Mouse (Mus musculus): Measurements from ENCODE around the gene Pdzd11.

The Pdzd11 gene

DNA sequence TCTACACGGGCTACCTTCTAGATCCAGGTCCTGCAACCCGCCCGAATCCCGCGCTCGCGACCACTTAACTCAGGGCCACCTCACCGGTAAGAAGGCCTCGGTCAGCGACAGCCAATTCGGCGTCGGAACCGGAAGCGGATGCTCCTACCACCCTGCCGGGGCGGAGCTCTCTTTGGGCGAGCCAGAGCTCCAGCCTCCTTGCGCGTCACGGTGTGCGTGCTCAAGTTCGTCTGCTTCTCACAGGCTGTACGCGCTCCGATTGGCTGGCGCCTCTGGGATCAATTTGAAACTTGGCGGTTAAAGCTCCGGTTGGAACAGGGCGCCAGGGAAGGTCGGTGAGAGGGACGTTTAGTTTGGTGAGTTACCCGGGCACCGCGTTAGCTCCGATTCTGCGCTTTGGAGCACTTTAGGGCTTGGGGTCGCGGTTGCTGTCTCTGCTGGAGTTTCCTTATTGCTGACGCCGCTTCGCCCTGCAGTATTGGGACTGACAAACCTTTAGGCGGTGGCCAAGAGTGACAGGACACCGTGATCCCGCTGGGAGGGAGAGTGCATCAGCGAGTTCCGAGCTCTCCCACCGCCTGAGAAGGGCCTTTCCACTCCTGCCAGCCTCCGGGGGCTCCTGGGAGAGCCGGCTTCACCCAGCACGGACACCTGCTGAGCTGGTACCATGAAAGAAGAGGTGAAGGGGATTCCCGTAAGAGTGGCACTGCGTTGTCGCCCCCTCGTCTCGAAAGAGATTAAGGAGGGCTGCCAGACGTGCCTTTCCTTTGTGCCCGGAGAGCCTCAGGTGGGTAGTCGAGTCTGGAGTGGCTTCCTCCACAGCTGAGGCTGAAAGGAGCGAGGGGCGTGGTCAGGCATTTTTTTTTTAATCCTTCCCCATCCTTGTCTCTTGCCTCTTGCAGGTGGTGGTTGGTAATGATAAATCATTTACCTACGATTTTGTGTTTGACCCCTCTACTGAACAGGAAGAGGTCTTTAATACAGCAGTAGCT lies at the start of gene Pdzd11:
TSS of gene Pdzd11 (minus strand) at position 767 of the 992 bp plus-strand sequence.
- DNase-seq (ENCODE audit: low spot score in 2 of 2) = peak; percentile 75 to 85

DNA sequence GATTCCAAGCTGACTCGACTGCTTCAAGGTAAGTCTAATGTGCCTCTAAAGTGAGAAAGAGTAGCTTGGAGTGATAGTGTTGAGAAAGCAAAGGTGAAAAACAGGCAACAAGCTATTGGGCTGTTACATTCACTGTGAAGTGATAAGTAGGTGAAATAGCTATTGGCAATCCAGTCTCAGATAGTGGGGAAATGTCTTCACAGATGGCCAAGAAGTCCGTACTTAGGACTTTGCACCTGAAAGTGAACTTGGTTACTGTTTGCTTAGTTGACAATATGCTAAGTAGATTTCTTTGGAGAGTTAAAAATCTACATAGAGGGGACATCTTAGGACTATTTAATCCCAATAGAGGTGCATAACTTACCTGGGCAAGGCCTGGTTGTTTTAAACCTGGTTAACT lies 38.5 kb upstream of the Pdzd11 start:
- no peak for DNase-seq (ENCODE audit: low spot score in 2 of 2)

DNA sequence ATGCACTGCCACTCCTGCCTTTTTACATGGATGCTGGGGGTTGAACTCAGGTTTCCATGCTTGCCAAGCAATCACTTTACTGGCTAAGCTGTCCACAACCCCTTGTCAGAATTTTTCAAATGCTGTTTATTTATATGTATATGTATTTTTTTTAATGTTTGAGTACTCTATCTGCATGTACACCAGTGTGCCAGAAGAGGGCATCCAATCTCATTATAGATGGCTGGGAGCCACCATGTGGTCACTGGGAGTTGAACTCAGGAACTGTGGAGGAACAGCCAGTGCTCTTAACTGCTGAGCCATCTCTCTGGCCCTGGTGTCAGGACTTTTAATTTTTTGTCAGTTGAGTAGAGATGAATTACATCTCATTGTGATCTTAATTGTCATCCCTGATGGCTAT lies 26.5 kb upstream of the Pdzd11 start:
- DNase-seq (ENCODE audit: low spot score in 2 of 2) = no peak

DNA sequence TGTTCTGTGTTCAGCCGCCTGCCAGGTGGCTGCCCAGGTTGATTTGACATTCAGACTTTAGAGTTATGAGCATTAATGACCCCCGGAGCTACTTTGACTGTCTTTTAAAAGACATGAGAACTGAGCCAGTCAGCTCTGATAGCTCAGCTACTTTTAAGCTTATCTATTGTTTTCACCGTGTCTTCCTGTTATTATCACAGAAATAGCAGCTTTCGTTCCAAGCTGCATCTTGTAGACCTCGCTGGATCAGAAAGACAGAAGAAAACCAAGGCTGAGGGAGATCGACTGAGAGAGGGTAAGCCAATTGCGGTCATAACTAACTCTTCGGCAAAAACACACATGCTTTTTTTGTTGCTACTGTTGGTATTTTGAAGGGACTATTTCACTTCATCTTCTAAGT lies 12.1 kb upstream of the Pdzd11 start:
- DNase-seq (ENCODE audit: low spot score in 2 of 2) = no peak

DNA sequence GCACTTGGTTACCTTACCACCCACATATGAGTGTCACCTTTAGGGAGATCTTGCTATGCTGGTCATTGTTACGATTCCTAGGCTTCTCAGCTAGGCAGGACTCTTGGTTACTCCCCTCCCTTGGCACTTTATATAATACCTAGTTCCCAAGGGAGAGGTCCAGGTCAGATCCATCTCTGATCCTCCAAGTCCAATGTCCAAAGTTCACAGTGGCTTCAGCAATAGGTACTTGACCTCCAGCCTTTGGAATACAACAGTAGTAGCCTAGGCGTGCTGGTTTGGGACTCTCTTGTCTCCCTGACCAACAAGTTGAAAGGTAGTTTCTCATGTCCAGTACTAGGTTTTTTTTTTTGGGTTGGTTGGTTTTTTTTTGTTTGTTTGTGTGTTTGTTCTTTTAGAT lies 2.7 kb upstream of the Pdzd11 start:
- DNase-seq (ENCODE audit: low spot score in 2 of 2) = no peak

DNA sequence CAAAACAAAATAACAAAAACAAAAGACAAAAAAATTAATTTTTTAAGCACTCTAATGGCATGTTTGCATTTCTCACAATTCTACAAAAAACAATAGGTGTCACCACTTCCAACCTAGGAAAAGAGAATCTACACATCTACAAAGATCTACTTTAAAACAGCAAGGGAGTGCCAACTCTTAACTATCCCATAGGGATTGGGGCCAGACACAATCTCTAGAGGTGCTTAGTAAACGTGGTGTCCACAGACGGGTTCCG lies 894 bp downstream of the Pdzd11 start, which contains the start of gene Kif4:
TSS of gene Kif4 (plus strand) at position 192 of the 256 bp plus-strand sequence.
- no peak for DNase-seq (ENCODE audit: low spot score in 2 of 2)

DNA sequence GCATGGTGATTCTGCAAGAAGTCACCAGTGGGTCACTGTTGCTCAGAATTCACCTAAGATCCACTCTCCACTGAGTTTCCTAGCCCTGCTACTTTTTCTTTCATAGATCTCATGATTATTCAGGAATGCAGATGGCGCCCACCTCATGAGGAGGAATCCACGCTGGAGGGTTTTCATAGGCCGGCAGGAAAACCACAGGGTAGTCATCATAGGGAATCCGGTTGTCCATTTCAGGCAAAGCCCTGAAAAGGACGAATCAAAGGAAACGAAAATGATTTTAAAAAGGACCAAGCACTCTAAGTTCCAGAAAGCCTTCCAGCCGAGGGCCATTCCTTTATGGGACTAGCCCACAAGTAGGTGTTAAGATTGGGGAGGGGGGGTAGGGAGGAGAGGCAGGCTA lies 1.2 kb downstream of the Pdzd11 start:
- no peak for DNase-seq (ENCODE audit: low spot score in 2 of 2)

DNA sequence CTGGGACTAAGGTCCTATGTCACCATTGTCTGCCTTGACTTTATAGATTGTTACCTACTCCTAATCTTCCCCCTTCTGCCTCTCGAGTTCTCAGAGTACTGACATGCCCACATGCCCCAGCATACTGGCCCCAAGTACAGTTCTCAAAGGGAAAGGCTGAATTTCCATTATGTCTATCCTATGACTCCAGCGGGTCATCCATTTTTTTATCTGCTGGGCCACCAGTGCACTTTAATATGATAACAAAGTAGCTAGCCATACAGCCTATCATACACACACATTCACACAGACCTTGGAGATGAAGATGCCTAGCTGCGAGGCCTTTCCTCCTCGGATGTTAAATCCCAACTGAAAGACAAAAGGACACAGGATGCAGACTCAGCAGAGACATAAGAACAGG lies 2.1 kb downstream of the Pdzd11 start:
- no peak for DNase-seq (ENCODE audit: low spot score in 2 of 2)

DNA sequence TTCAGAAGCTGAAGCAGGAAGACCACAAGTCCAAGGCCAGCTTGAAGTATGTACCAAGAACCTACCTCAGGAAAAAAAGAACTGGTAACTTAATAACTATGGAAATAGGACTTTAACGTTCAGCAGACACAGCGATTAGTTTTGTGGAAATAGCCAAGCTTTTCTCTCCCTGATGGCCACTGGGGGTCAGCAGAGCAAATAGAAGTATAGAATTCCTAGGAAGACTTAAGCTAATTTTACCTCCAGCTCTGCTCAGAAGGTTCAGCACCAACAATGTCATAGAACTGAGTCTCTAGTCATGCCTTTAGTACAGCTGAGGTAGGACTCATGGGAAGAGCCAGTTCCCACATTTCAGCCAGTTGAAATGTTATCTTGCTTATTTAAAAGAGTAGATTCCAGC lies 5.0 kb downstream of the Pdzd11 start:
- DNase-seq (ENCODE audit: low spot score in 2 of 2) = no peak

DNA sequence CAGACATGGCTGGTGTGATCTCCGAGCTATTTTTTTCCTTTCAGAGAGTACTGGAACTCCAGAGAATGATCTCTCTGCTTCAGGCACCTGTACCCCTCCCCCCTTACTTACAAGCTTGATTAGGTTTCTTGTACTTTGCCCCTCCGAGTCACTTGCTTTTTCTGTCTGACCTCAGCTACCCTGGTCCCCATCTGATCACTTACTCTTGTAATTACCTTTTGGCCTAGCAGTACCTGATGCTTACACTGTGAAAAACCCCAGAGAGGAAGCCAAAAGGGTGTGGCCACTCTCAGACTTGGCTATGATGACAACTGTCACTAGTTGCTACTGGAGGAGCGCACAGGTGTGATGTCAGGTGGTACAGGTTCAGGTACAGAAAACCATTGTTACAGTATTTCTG lies 7.9 kb downstream of the Pdzd11 start:
- no peak for DNase-seq (ENCODE audit: low spot score in 2 of 2)

DNA sequence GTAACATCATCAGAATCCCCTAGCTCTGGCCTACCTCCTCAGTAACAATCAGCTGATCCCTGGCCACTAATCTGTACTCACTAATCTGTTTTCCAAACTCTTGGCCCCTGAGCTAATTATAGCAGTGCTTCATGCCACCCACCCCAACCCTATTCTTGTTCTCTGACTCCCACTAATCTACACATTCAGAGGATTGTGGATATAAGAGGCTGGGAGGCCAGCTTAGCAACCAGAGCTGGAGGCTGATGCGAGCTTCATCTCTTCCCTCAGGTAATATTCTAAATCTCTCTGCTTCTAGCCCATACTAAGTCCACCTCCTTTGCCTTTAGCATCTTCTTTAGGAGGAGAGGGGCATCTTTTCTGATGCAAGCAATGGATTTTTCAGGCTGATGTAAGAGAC lies 21.1 kb downstream of the Pdzd11 start, which contains the start of gene Arr3:
TSS of gene Arr3 (plus strand) at position 184 of the 400 bp plus-strand sequence.
- no peak for DNase-seq (ENCODE audit: low spot score in 2 of 2)

DNA sequence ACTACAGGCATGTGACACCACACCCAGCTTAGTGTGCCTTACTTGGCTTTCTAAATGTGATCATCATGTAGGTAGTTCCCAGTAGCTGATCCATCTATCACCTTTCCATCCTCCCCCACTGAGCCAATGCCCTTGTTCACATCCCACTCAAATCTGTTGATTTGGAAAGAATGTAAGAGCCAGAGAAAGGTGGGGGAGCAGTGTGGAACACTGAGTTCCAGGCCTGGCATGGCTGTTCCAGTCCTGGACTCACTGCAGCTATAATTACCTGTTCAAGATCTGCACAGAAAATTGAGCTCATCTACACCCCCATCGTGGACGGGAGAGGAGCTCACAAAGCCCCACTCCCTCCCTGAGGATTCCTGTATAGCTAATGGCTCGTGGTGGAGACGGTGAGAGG lies 26.6 kb downstream of the Pdzd11 start:
- peak; percentile 30 to 34 for DNase-seq (ENCODE audit: low spot score in 2 of 2)

DNA sequence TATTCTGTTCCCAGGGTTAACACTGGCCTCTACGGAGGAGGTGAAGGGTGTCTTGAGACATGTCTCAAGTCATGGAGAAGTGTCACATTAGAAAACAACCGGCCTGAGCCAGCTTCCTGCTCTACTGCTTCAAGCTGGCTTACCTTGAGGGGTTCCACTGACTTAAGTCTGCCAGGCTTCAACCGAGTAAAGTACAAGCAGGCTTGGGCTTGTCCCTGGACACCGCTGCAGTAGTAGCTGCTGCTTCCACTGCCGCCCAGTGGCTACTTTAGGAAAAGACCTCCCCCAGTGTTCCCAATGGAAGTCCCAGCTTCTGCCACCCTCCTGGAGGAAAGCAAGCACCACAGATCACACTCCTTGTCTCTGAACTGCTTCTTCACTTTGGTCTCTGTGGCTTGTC lies 28.9 kb downstream of the Pdzd11 start:
- peak in 1 of 2 experiments; percentile 52 for DNase-seq (ENCODE audit: low spot score in 2 of 2)

DNA sequence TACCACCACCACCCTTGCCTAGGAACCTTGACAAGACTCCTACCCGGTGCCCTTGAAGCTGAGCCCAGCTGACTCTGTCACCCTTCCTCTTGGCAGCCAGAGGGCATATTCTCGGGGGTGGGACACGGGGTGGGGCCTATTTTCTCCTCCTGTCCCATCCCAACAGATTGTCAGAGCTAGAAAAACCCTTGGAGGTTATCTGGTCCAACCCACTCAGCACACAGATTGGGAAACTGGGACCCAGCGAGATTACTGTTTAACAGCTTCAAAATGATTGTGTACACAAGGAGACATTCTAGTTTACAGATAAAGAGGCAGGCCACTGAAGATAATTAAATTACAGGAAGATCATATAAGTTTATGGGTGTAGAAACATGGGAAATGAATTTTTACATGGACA lies 31.6 kb downstream of the Pdzd11 start, which contains the start of gene P2ry4:
TSS of gene P2ry4 (minus strand) at position 79 of the 400 bp plus-strand sequence.
- no peak for DNase-seq (ENCODE audit: low spot score in 2 of 2)
